Mouse (Mus musculus): Measurements from ENCODE around the gene Arhgef38.

GRCm38 (mm10) chr3:133092274-133092853 lies 142.4 kb downstream of the Arhgef38 start:
- TF ChIP-seq CTCF (conservative IDR thresholded peaks at IDR 0.05; ENCODE audit: low read length) (no peak), POU5F1 (IDR thresholded peaks at IDR 0.05; ENCODE audit: borderline replicate concordance, low read length) (no peak), NANOG (IDR thresholded peaks at IDR 0.05; ENCODE audit: borderline replicate concordance, low read length) (no peak)
